Mouse (Mus musculus): ENCODE results near the gene Mrps5.

Mrps5 gene

GRCm38 (mm10) chr2:127622065-127622464, 35.0 kb downstream of the Mrps5 start:
- DNase-seq, result no peak

- no peak for DNase-seq
Observed at GRCm38 (mm10) chr2:127624786-127625185, 37.8 kb downstream of the Mrps5 start.

DNA sequence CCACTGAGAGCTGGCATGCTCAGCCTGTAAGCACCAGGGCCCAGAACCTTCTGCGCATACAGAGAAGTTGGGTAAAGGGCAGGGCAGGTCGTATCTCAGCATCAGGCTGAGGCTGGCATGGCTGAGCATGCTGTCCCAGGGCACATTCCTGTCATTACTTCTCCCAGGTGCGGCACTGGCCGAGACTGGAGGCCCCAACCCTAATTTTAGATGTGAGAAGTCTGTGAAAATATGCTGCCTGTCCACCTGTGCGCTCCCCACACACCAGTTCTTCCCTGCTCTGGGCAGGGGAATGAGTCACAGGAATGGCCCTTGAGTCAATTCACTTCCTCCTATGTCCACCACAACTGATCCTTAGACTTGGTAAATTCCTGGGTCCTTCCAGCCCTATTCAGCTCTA, 38.6 kb downstream of the Mrps5 start:
- DNase-seq, result no peak

DNA sequence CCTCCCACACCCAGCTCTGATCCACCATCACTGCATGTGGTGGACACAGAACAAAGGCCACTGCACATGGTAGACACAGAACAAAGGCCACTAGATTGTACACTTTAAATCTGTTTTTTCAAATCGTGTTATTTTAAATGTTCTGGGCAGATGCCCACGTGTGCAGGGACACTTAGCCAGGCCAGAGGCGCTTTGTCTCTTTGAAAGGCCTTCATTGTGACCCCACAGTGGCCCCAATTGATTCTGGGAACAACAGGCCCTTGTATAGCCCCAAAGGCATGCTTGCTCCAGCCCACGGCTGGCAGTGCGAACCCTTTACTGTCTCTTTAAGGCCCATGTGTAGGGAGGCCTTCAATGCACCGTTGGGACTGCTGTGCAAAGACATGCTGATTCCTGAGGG, 40.3 kb downstream of the Mrps5 start:
- DNase-seq, result no peak

DNA sequence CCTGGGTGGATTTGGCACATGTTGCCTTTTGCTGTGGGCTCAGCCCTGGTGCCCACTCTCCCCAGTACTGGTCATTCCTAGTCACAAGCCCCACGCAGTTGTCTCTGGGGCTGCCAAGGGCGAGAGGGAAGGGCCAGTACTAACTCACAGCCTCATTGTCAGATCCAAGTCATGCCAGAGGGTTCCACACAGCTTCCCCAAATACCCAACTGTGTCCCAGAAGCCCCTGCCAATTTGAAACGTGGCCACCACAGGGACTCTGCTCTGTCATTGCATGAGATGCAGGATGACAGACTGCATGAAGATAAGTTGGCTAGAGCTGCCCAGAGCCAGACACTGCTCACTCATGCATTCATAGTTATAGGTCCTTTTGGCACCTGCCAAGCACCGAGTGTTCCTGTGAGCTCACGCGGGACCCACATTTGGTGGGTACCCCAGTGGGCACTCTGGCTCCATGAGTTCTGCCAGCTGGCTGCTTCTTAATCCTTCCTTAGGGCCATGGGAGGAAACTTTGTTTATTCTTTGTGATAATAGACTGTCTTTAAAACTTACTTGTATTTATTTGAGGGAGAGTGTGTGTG, 41.1 kb downstream of the Mrps5 start:
- DNase-seq, result no peak

GRCm38 (mm10) chr2:127632601-127633000, 45.6 kb downstream of the Mrps5 start:
- no peak for DNase-seq

- no peak for DNase-seq
Observed at GRCm38 (mm10) chr2:127635581-127635980, 48.6 kb downstream of the Mrps5 start.

DNA sequence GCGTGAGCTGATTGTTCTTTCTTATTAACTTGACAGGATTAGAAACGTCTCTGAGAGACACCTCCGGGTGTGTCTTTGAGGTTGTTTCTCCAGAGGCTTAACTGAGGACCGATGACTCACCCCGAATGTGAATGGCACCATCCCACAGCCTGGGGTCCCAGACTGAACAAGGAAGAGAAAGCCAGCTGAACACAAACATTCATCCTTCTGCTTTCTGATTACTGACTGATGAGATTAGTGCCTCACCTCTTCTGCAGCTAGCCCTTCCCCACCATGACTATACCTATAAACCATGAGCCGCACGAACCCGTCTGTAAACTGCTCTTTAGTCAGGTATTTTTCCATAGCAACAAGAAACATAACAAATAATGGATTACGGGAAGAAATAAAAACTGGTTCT, 52.0 kb downstream of the Mrps5 start:
- DNase-seq, result no peak

- no peak for DNase-seq
Observed at GRCm38 (mm10) chr2:127643728-127644704, 57.0 kb downstream of the Mrps5 start.

- DNase-seq, result no peak
Observed at GRCm38 (mm10) chr2:127646875-127647274, 59.9 kb downstream of the Mrps5 start.

DNA sequence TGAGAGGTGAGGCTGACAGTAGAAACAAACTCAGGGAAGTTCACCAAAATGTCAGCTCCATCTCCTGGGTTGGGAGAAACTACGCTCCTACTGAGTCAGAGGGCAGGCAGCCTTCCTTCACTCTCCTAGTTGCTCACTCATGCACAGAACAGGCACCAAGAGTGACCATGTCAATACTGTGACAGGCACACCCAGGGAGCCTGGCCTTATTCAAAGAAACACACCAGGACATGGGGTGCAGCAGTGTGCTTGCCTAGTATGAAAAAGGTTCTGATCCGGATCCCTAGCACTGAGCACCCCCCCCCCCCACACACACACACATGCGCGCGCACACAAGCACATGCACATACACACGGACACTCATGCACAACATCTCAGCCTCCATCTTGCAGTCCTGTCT, 61.1 kb downstream of the Mrps5 start:
- DNase-seq, result no peak

DNA sequence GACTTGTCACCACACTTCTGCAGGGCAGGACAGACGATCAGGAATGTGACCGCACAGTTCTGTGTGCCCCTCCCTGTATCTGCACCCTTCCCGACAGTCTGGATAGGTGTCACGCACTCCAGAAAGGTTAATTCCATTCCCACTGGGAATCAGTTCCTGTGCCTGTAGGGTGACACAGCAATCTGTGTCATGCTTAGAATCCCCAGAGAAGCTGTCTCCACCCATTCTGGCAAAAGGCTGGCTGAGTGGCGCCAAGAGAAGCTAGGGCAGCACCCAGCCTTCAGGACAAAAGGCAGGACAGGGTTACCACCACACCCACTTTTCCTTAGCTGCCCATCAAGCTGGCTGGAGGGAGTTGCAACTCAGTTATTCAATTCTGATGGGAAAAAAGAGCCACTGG, 62.9 kb downstream of the Mrps5 start:
- no peak for DNase-seq

- no peak for DNase-seq
Observed at GRCm38 (mm10) chr2:127651601-127652000, 64.6 kb downstream of the Mrps5 start.

DNA sequence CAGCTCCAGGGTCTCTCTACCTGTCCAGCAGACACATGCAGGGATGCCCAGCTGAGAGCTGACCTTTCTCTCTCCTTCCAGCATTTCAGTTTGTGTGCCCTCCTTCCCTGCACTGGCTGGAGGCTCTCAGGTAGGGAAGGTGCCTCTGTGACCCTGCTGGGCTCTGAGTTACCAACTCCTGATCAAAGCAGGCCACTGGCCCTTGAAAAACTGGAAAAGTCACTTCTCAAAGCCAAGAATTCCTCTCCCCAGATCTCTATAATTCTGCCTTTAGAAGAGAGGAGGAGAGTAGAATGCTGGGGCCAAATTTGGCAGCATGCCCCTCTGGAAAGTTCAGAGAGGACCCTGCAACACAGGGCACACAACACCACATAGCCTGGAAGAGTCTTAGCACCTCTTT, 65.3 kb downstream of the Mrps5 start:
- DNase-seq, result no peak

- no peak for DNase-seq
Observed at GRCm38 (mm10) chr2:127652805-127653204, 65.8 kb downstream of the Mrps5 start.

GRCm38 (mm10) chr2:127654786-127655185, 67.8 kb downstream of the Mrps5 start:
- no peak for DNase-seq

- no peak for DNase-seq
Observed at GRCm38 (mm10) chr2:127655419-127655818, 68.4 kb downstream of the Mrps5 start.

DNA sequence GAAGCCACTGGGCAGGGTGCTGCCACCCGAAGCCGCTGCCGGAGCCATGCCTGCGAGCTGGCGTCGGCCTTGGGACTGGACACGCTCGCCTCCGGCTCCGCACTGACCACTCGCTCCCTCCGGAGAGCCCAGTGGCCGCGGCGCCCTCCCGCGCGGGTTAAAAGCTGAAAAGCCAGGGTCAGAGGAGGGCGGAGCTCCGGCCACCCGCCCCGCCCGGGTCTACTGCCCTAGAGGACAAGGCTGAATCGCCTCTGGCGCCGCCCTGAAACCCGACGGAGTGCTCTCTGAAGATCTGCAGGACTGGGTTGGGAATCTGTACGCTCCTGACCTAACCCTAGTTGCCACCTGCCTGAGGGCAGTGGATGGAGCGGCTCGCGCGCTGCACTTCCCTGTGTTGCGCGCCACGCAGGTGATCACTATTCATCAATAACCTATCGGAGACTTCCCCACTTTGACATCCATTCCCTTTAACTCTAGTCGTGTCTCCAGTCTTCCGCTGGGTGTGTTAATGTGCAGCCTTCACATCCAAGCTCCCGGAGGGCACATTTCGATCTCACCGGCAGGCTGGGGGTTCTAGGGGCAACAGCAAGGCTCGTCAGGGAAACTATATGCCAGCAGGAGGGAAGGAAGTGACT, 69.2 kb downstream of the Mrps5 start, which contains the start of gene Mal:
Gene Mal (minus strand): TSS at position 610 of the 635 bp plus-strand sequence.
- DNase-seq, result no peak
